Mouse (Mus musculus) gastrocnemius, postnatal 4 days (tissue): Measurements from ENCODE around the gene Scrn3. TPM values are rescaled to one million over a fixed set of nuclear protein-coding genes. Genes with fewer than 3 reads are reported as not detected.
A peak's percentile ranks its signal among the peaks of the same experiment; 100 is the strongest.

Experiments used
- DNase-seq, 2 experiments: peaks; one replicate each; pipeline ENCODE4 v3.0.0; 2021 to 2022; ENCODE audit warnings: low spot score in 2 of 2, mixed read lengths in 2 of 2
- total RNA-seq, 2 experiments: library from RNA; stranded (reverse); gene quantifications; 2 replicates each; pipeline ENCODE4 v1.2.3; 2021

The Scrn3 gene
- total RNA-seq, 2 experiments from 2014 or later: 14.9 to 15.4 TPM

DNA sequence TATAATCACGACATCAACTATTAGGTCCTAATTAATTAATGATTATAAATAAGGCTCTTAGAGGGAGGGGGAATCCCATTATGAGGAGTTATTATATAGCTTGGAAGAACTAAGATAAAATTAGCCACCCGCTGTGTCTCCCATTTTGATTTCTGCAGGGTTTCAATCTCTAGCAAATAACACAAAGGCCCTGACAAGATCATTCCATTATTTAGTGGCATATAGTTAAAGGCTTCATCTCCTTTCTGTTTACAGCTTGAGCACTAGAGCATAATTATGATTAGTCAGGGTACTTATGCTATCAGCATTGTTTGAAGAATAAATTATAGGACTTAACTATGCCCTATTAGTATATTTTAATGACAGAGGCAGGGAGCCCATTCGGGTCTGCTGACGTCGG, 65.9 kb downstream of the Scrn3 start:
- DNase-seq: no peak

DNA sequence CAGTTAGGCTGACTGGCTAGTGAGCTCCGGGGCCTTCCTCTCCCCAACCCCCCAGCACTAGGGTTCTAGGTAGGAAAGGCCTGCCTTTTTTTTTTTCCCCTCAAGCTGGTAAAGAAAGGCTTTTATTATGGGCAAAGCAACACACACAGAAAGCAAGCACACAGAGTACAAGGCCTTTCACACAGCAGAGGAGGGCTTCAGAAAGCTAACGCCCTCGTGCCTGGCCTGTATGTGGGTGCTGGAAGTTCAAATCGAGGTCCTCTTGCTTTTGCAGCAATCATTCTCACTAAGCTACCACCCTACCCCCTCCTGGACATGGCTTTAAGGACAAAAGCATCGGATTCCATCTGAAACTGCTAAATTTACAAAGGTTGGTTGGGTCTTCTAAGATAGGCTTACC, 67.3 kb downstream of the Scrn3 start:
- DNase-seq: no peak

DNA sequence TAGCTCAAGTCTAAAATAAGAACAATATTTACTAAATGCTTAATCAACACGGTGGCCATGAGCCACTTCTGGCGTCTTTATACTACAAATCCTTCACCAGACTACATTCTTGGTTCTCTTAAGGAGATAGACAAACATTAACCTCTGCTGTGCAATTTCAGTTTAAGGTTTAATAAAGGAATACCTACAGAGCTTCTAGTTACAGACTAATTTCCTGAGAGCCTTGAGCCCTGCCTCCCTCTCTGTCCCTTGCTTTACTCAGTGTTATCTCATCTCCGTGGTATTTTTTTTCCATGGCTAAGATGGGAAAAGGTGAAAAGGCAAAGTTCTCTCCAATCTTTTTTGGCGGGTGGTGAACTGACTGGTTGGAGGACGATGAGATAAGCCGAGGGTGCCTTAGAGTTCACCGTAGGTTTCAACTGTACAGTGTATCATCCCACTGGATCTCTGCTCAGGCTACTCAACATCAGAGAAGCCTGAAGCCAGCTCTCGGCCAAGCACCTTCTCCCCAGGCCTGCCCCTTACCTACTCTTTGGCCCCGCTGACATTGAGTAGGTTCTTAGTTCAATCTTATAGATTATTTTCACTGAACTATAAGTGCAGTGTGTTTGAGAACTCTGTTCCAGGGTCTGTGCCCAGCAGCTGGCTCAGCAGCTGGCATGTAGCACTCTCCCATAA, 68.0 kb downstream of the Scrn3 start:
- DNase-seq: no peak

DNA sequence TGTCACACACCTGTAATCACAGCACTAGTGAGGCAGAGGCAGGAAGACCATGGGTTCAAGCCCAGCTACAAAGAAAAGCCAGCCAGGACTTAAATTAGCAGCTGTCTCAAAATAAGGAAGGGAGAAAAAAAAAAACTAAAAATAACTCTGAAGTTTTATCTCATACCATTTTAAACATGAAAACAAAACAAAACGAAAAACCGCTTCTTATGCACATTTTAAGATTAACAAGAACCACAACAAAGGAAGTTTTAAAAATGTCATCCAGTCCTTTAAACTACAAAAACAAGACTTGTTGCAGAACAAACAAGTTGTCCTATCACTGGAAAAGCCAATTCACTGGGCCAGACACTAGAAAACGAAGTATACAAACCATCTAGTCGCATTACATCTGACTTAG, 72.8 kb downstream of the Scrn3 start:
- no peak for DNase-seq

DNA sequence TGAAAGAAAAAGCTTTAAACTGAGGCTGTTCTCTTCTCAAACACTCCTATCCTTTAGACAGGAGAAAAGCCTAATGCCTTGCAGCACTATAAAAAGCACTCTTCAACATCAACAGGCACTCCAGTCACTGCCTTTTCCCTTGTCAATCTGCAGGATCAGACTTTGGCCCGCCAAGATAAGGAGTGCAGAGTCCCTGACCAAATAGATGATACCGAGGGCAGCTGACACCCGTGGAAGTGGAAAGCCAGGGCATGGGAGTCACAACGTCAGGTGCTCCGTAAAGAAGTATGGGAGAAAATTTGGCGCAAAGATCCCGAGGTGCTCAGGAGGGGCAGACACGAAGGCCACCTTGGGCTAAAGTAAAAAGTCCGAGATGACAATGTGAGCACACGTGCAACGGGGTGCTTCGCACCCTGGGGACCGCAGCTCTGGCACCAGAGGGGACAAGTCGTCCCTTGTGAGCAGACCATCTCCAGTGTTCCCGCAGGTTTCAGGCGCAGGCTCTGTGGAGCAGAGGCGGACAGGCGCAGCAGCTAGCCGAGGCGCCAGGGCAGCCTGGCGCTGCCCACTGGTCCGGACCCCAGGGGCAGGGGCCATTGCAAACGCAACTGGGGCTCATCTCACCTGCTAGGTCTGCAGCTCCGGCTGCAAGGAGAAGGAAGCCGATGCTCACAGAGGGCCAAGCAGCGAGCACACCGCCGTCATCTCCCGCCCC, 73.4 kb downstream of the Scrn3 start:
- no peak for DNase-seq

DNA sequence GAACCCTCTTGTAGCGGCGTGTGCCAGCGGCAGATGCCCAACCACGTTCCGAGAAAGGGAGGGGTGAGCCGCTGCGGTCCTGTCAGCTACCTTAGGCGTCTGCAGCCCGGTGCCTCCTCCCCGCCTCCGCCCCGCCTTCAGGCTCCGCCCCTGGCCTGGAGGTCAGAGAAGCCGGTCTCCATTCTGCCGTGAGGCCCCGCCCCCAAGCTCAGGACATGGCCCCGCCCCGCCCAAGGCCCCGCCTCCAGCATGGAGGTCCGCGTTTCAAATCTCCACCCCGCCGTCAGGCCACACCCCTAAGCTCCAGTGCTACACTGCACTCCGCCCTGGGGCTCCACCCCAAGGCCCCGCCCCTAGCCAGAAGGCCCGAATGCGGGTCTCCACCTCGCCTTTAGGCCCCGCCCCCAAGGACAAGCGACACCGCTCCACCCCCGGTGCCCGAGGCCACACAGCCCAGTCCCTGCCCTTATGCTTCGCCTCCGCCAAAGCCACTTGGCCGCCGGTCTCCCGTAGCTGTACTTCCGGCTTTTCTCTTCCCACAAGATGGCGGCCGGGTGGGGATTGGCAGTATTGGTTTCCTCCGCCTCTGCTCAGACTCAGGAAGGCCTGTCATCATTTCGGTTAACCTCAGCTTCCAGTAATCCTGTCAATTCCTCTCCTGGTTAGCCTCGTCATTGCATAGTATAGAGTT, 74.1 kb downstream of the Scrn3 start, which contains the start of gene Gpr155:
TSS of gene Gpr155 (minus strand) at position 217 of the 691 bp plus-strand sequence.
- peak; percentile 99 to 100 for DNase-seq

Other genes with a start within 250 kb of the Scrn3 start
- gene Ola1, start 93.7 kb upstream of the Scrn3 start, total RNA-seq: 100 to 1,000 TPM in 1 of 2 experiments, 10 to 100 TPM in 1; 95.9 to 103 TPM
- not detected for gene Sp9, start 40.7 kb upstream of the Scrn3 start, total RNA-seq
- 10 to 100 TPM; 16.3 to 16.9 TPM for gene Cir1, start 100 bp downstream of the Scrn3 start, total RNA-seq
- 10 to 100 TPM in 1 of 2 experiments, 1 to 10 TPM in 1; 9.6 to 10.9 TPM for gene Gpr155, start 74.0 kb downstream of the Scrn3 start, total RNA-seq
- 10 to 100 TPM; 33.2 to 41.1 TPM for gene Wipf1, start 217.1 kb downstream of the Scrn3 start, total RNA-seq